Mouse (Mus musculus) small intestine, adult 2 months (tissue): ENCODE measurements around the gene Pth2.

ENCODE experiments used
- CTCF ChIP-seq: fragments of 200-500 bp; IDR thresholded peaks from 2 replicates; pipeline ENCODE4 v1.5.1; 2012; ENCODE audit warnings: low read depth, mild to moderate bottlenecking, control low read depth, inconsistent platforms, low read length, moderate library complexity, mixed read lengths; ENCODE audit not compliant: insufficient replicate concordance, insufficient read length; ENCODE audit errors: extremely low read depth
- POLR2A ChIP-seq: fragments of 200-500 bp; IDR thresholded peaks from 2 replicates; pipeline ENCODE4 v1.6.1; 2012; ENCODE audit warnings: low read depth, mild to moderate bottlenecking, control low read depth, inconsistent platforms, low read length, moderate library complexity

GRCm38 (mm10) chr7:45176356-45176755, 4.4 kb upstream of the Pth2 start:
- TF ChIP-seq POLR2A: no peak
- TF ChIP-seq CTCF: no peak
